Mouse (Mus musculus) limb, embryonic 14.5 days (tissue): ENCODE data around the gene Lpar2. TPM values are rescaled to one million over a fixed set of nuclear protein-coding genes. Genes with fewer than 3 reads are reported as not detected.

ENCODE experiments used
- ATAC-seq: fragments of 200-750 bp; cut with Nextera tagmentation; 2 replicates; pipeline ENCODE4 v1.8.0; 2017; ENCODE audit warnings: low read depth, moderate number of reproducible peaks, moderate TSS enrichment; ENCODE audit not compliant: low FRiP score
- DNase-seq: peaks from one replicate; pipeline ENCODE4 v3.0.0-alpha.2; 2015; ENCODE audit warnings: low spot score
- H3K27ac ChIP-seq: fragments of 300-500 bp; sonication (generic); replicated peaks from 2 replicates; pipeline ENCODE4 v1.5.1; 2014; ENCODE audit warnings: low read depth, mild to moderate bottlenecking, low read length, moderate library complexity, mixed read lengths
- H3K27me3 ChIP-seq: fragments of 300-500 bp; sonication (generic); 2 replicates; pipeline ENCODE4 v1.6.1; 2014; ENCODE audit warnings: low read length, mixed read lengths; ENCODE audit not compliant: control insufficient read depth, insufficient read depth
- H3K36me3 ChIP-seq: fragments of 300-500 bp; sonication (generic); 2 replicates; pipeline ENCODE4 v1.6.1; 2014; ENCODE audit warnings: mild to moderate bottlenecking, low read length, moderate library complexity, mixed read lengths; ENCODE audit not compliant: control insufficient read depth, insufficient read depth
- H3K4me1 ChIP-seq: fragments of 300-500 bp; sonication (generic); 2 replicates; pipeline ENCODE4 v1.6.1; 2014; ENCODE audit warnings: antibody characterized with exemption, low read length, mixed read lengths; ENCODE audit not compliant: control insufficient read depth, insufficient read depth
- H3K4me2 ChIP-seq: fragments of 300-500 bp; sonication (generic); replicated peaks from 2 replicates; pipeline ENCODE4 v1.6.1; 2014; ENCODE audit warnings: low read depth, mild to moderate bottlenecking, low read length, moderate library complexity; ENCODE audit not compliant: severe bottlenecking
- H3K4me3 ChIP-seq: fragments of 300-500 bp; sonication (generic); replicated peaks from 2 replicates; pipeline ENCODE4 v1.5.1; 2014; ENCODE audit warnings: low read length
- H3K9ac ChIP-seq: fragments of 300-500 bp; sonication (generic); 2 replicates; pipeline ENCODE4 v1.6.1; 2014; ENCODE audit warnings: mild to moderate bottlenecking, low read depth, low read length, moderate library complexity; ENCODE audit not compliant: severe bottlenecking
- H3K9me3 ChIP-seq: fragments of 300-500 bp; sonication (generic); 2 replicates; pipeline ENCODE4 v1.6.1; 2016; ENCODE audit warnings: low read length; ENCODE audit not compliant: control insufficient read depth
- POLR2A ChIP-seq: fragments of 200-500 bp; IDR thresholded peaks from 2 replicates; pipeline ENCODE4 v1.8.0; 2012; ENCODE audit warnings: inconsistent platforms, mild to moderate bottlenecking, moderate library complexity, borderline replicate concordance; ENCODE audit not compliant: insufficient read depth, insufficient read length; ENCODE audit errors: extremely low read depth
- WGBS: fragments of 180-500 bp; shearing (Covaris S2); extraction: QIAGEN DNeasy Blood & Tissue Kit; methylation state at CpG from one replicate; pipeline ENCODE4 v1.1.7; 2014; 5-methylcytosine and 5-hydroxymethylcytosine counted together
- polyA plus RNA-seq, 2 experiments: library from polyadenylated mRNA; depleted of rRNA in 1 of 2; stranded (reverse) in 1 of 2; unstranded in 1 of 2; fragments of >200 nt; fragmentation: Nextera tagmentation in 1 of 2; extraction: Ambion mirVana in 1 of 2; gene quantifications; 2 replicates each; pipeline versions ENCODE4 v1.2.1 to v1.2.3; 2012 to 2014

Lpar2 gene
- polyA plus RNA-seq, 2 experiments: 1.5 to 4.1 TPM

GRCm38 (mm10) chr8:69876097-69876496 lies 53.9 kb downstream of the Lpar2 start:
- TF ChIP-seq POLR2A: no peak
- Histone ChIP-seq H3K9me3 (no peaks in the 10 kb centered on the region), H3K9ac (0 out of 2 replicates have a peak overlapping the region, but pooled peaks have one; percentile 4), H3K27ac (no peak overlapping the region), H3K4me3 (no peak overlapping the region), H3K4me1 (no peaks in the 10 kb centered on the region), H3K4me2 (no peak overlapping the region), H3K36me3 (no peaks in the 10 kb centered on the region), H3K27me3 (peaks cover 18% of the 10 kb centered on the region)
- DNase-seq (no peak), ATAC-seq (no peak)
- WGBS: 48% methylated on average over 10 of the region's 10 CpGs

- no peak for ATAC-seq
- no peak for TF ChIP-seq POLR2A
- Histone ChIP-seq H3K36me3 (no peaks in the 10 kb centered on the region), H3K4me3 (no peak overlapping the region), H3K9ac (no peak overlapping the region), H3K27me3 (peaks cover 27% of the 10 kb centered on the region), H3K27ac (no peak overlapping the region), H3K4me1 (no peaks in the 10 kb centered on the region), H3K4me2 (no peak overlapping the region), H3K9me3 (no peaks in the 10 kb centered on the region)
- WGBS: 68% methylated on average over 10 of the region's 10 CpGs
- no peak for DNase-seq
Observed at GRCm38 (mm10) chr8:69876967-69877366, 54.7 kb downstream of the Lpar2 start.

- Histone ChIP-seq H3K9me3 (no peaks in the 10 kb centered on the region), H3K36me3 (no peaks in the 10 kb centered on the region), H3K4me1 (0 out of 2 replicates have a peak, but pooled peaks cover 1% of the 10 kb centered on the region), H3K27me3 (peaks cover 31% of the 10 kb centered on the region), H3K4me2 (no peak overlapping the region), H3K9ac (no peak overlapping the region), H3K4me3 (no peak overlapping the region), H3K27ac (no peak overlapping the region)
- 86% methylated on average over 4 of the region's 4 CpGs for WGBS
- DNase-seq: no peak
- ATAC-seq: no peak
- no peak for TF ChIP-seq POLR2A
Observed at GRCm38 (mm10) chr8:69877396-69877795, 55.2 kb downstream of the Lpar2 start.

GRCm38 (mm10) chr8:69877992-69878391 lies 55.8 kb downstream of the Lpar2 start:
- 65% methylated on average over 3 of the region's 3 CpGs for WGBS
- no peak overlapping the region for H3K27ac ChIP-seq
- no peak overlapping the region for H3K4me3 ChIP-seq
- no peak for TF ChIP-seq POLR2A
- DNase-seq (no peak), ATAC-seq (no peak)
- no peak overlapping the region for H3K4me2 ChIP-seq
- no peaks in the 10 kb centered on the region for H3K9me3 ChIP-seq
- no peak overlapping the region for H3K9ac ChIP-seq
- 0 out of 2 replicates have a peak, but pooled peaks cover 5% of the 10 kb centered on the region for H3K4me1 ChIP-seq
- peaks cover 37% of the 10 kb centered on the region for H3K27me3 ChIP-seq
- H3K36me3 ChIP-seq: no peaks in the 10 kb centered on the region

GRCm38 (mm10) chr8:69879678-69880077 lies 57.4 kb downstream of the Lpar2 start:
- Histone ChIP-seq H3K9ac (no peak overlapping the region), H3K36me3 (no peaks in the 10 kb centered on the region), H3K4me2 (no peak overlapping the region), H3K4me3 (no peak overlapping the region), H3K27ac (no peak overlapping the region), H3K4me1 (0 out of 2 replicates have a peak, but pooled peaks cover 5% of the 10 kb centered on the region), H3K27me3 (peaks cover 54% of the 10 kb centered on the region), H3K9me3 (no peaks in the 10 kb centered on the region)
- no peak for TF ChIP-seq POLR2A
- 57% methylated on average over 8 of the region's 8 CpGs for WGBS
- no peak for DNase-seq
- no peak for ATAC-seq

Other genes with a start within 250 kb of the Lpar2 start
- gene Zfp868, start 196.9 kb upstream of the Lpar2 start, polyA plus RNA-seq (2012; rRNA removed): 13.7 and 14.9 TPM in 2 replicates
- 23.5 and 24.7 TPM in 2 replicates for gene Zfp868, start 196.9 kb upstream of the Lpar2 start, polyA plus RNA-seq (2014; fragmentation: Nextera tagmentation; extraction: Ambion mirVana)
- gene Zfp964, start 167.9 kb upstream of the Lpar2 start, polyA plus RNA-seq (2012; rRNA removed): 2.1 and 2.2 TPM in 2 replicates
- 1.5 and 1.8 TPM in 2 replicates for gene Zfp964, start 167.9 kb upstream of the Lpar2 start, polyA plus RNA-seq (2014; fragmentation: Nextera tagmentation; extraction: Ambion mirVana)
- 11.5 and 16.8 TPM in 2 replicates for gene Zfp869, start 111.7 kb upstream of the Lpar2 start, polyA plus RNA-seq (2012; rRNA removed)
- gene Zfp869, start 111.7 kb upstream of the Lpar2 start, polyA plus RNA-seq (2014; fragmentation: Nextera tagmentation; extraction: Ambion mirVana): 32.4 and 32.5 TPM in 2 replicates
- gene Zfp963, start 72.5 kb upstream of the Lpar2 start, polyA plus RNA-seq (2012; rRNA removed): 9.3 and 10.0 TPM in 2 replicates
- gene Zfp963, start 72.5 kb upstream of the Lpar2 start, polyA plus RNA-seq (2014; fragmentation: Nextera tagmentation; extraction: Ambion mirVana): 8.2 and 8.7 TPM in 2 replicates
- 1.1 TPM in 1 of 2 replicates, not detected in the other for gene Gm20422, start 47.5 kb upstream of the Lpar2 start, polyA plus RNA-seq (2012; rRNA removed)
- 0.62 and 1.5 TPM in 2 replicates for gene Gm20422, start 47.5 kb upstream of the Lpar2 start, polyA plus RNA-seq (2014; fragmentation: Nextera tagmentation; extraction: Ambion mirVana)
- gene Atp13a1, start 31.3 kb upstream of the Lpar2 start, polyA plus RNA-seq (2012; rRNA removed): 79.7 and 118 TPM in 2 replicates
- 44.8 and 47.8 TPM in 2 replicates for gene Atp13a1, start 31.3 kb upstream of the Lpar2 start, polyA plus RNA-seq (2014; fragmentation: Nextera tagmentation; extraction: Ambion mirVana)
- gene Zfp866, start 31.3 kb upstream of the Lpar2 start, polyA plus RNA-seq (2012; rRNA removed): 24.8 and 29.5 TPM in 2 replicates
- gene Zfp866, start 31.3 kb upstream of the Lpar2 start, polyA plus RNA-seq (2014; fragmentation: Nextera tagmentation; extraction: Ambion mirVana): 30.6 and 36.0 TPM in 2 replicates
- gene Gmip, start 13.8 kb upstream of the Lpar2 start, polyA plus RNA-seq (2012; rRNA removed): 25.4 and 27.8 TPM in 2 replicates
- 7.7 and 8.5 TPM in 2 replicates for gene Gmip, start 13.8 kb upstream of the Lpar2 start, polyA plus RNA-seq (2014; fragmentation: Nextera tagmentation; extraction: Ambion mirVana)
- 6.3 and 6.6 TPM in 2 replicates for gene Pbx4, start 10.1 kb downstream of the Lpar2 start, polyA plus RNA-seq (2012; rRNA removed)
- gene Pbx4, start 10.1 kb downstream of the Lpar2 start, polyA plus RNA-seq (2014; fragmentation: Nextera tagmentation; extraction: Ambion mirVana): 5.2 and 6.8 TPM in 2 replicates
- gene Cilp2, start 65.3 kb downstream of the Lpar2 start, polyA plus RNA-seq (2012; rRNA removed): 2.6 and 3.6 TPM in 2 replicates
- gene Cilp2, start 65.3 kb downstream of the Lpar2 start, polyA plus RNA-seq (2014; fragmentation: Nextera tagmentation; extraction: Ambion mirVana): 1.5 and 1.9 TPM in 2 replicates
- gene Tssk6, start 79.8 kb downstream of the Lpar2 start, polyA plus RNA-seq (2012; rRNA removed): 0.84 and 1.2 TPM in 2 replicates
- 4.1 TPM in 2 replicates for gene Tssk6, start 79.8 kb downstream of the Lpar2 start, polyA plus RNA-seq (2014; fragmentation: Nextera tagmentation; extraction: Ambion mirVana)
- 85.3 and 97.4 TPM in 2 replicates for gene Ndufa13, start 80.1 kb downstream of the Lpar2 start, polyA plus RNA-seq (2012; rRNA removed)
- 187 and 190 TPM in 2 replicates for gene Ndufa13, start 80.1 kb downstream of the Lpar2 start, polyA plus RNA-seq (2014; fragmentation: Nextera tagmentation; extraction: Ambion mirVana)
- gene Yjefn3, start 80.3 kb downstream of the Lpar2 start, polyA plus RNA-seq (2012; rRNA removed): 5.4 and 8.6 TPM in 2 replicates
- 4.2 and 5.5 TPM in 2 replicates for gene Yjefn3, start 80.3 kb downstream of the Lpar2 start, polyA plus RNA-seq (2014; fragmentation: Nextera tagmentation; extraction: Ambion mirVana)
- 49.2 and 62.3 TPM in 2 replicates for gene Gatad2a, start 174.0 kb downstream of the Lpar2 start, polyA plus RNA-seq (2012; rRNA removed)
- gene Gatad2a, start 174.0 kb downstream of the Lpar2 start, polyA plus RNA-seq (2014; fragmentation: Nextera tagmentation; extraction: Ambion mirVana): 65.0 and 78.3 TPM in 2 replicates
- 85.5 and 124 TPM in 2 replicates for gene Mau2, start 220.3 kb downstream of the Lpar2 start, polyA plus RNA-seq (2012; rRNA removed)
- 50.5 and 51.8 TPM in 2 replicates for gene Mau2, start 220.3 kb downstream of the Lpar2 start, polyA plus RNA-seq (2014; fragmentation: Nextera tagmentation; extraction: Ambion mirVana)
- 21.3 and 25.4 TPM in 2 replicates for gene Sugp1, start 220.4 kb downstream of the Lpar2 start, polyA plus RNA-seq (2012; rRNA removed)
- gene Sugp1, start 220.4 kb downstream of the Lpar2 start, polyA plus RNA-seq (2014; fragmentation: Nextera tagmentation; extraction: Ambion mirVana): 32.6 and 34.4 TPM in 2 replicates